Mouse (Mus musculus): ENCODE measurements around the gene Prpf6.

- TF ChIP-seq CTCF (IDR thresholded peaks at IDR 0.05; ENCODE audit: control insufficient read depth, insufficient read depth, insufficient read length) (no peak), CEBPB (IDR thresholded peaks at IDR 0.05; ENCODE audit: low read depth) (no peak), MYOD1 (IDR thresholded peaks at IDR 0.05; ENCODE audit: control insufficient read depth, insufficient read length, low read depth) (no peak)
Observed at GRCm38 (mm10) chr2:181589011-181589731, 2.5 kb upstream of the Prpf6 start.
